Mouse (Mus musculus): Measurements from ENCODE around the gene March6. TPM values are rescaled to one million over a fixed set of nuclear protein-coding genes. Genes with fewer than 3 reads are reported as not detected.
A peak's percentile ranks its signal among the peaks of the same experiment; 100 is the strongest.

March6 gene
- polyA plus RNA-seq, 1 experiment from 2014 or later: 61.0 TPM

DNA sequence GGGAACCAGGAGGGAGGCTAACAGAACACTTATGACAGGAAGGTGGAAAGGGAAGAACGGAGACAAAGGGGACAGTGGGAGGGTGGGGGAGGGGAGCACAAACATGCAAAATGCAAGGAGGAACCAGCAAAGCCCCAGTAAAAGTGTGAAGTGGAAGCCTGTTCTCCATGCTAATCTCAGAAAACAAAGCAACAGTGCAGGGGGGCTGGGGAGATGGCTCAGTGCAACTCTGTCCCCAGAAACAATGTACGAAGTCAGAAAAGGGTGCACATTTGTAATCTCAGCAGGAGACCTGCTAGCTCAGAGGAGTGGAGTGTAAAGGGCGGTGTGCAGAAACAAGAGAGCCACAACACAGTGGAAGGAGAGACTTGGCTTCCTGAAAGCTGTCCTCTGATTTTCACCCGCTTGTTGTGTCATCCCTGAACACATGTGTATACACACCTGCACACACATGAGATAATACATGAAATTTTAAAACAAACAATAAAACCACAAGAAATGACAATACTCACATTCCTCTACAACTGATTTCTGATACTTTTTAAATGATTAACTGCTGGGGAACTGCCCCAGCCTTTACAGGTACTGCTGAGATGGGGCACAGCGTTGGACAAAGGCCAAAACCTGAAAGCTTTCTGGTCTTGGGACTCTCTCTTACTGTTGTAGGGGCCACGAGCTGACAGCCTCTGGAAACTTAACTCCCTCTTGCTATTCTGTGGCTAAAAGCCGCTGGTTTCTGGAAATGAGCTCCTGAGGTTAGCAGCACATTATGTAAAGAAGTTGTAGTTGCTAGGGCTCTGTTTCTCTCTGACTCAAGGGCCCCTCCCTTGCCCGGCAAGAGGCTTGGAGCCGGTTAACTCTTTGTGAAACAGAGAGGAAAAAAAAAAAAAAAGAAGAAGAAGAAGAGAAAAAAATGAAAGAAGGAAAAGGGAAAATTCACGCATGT is 11.4 kb upstream of the March6 start:
- ATAC-seq (peak; percentile 64), DNase-seq (ENCODE audit: low read depth, low spot score) (no peak)
- no peak for TF ChIP-seq CTCF (IDR thresholded peaks at IDR 0.05)
- H3K27me3 ChIP-seq: no peaks in the 10 kb centered on the region
- ChIA-PET POLR2A (no interaction called here), CTCF (no interaction called here)
- in situ Hi-C loops (cut with MboI; ENCODE audit: low pct_unique_long_range_greater_than_20kb): no loop called here

GRCm38 (mm10) chr15:31540513-31540802 is 9.6 kb upstream of the March6 start:
- no peak for ATAC-seq
- H3K27me3 ChIP-seq: no peaks in the 10 kb centered on the region
- ChIA-PET POLR2A (no interaction called here), CTCF (no interaction called here)
- in situ Hi-C loops (cut with MboI; ENCODE audit: low pct_unique_long_range_greater_than_20kb): no loop called here
- TF ChIP-seq CTCF (IDR thresholded peaks at IDR 0.05): no peak
- DNase-seq (ENCODE audit: low read depth, low spot score): no peak

GRCm38 (mm10) chr15:31539643-31540512 is 9.0 kb upstream of the March6 start:
- TF ChIP-seq CTCF (IDR thresholded peaks at IDR 0.05): no peak
- no peak for ATAC-seq
- ChIA-PET POLR2A (interaction anchor here (0.7 kb wide), 1 partner anchor 9 kb away, joined by 4 read pairs; the partner anchor contains the start of gene March6), CTCF (no interaction called here)
- no peak for DNase-seq (ENCODE audit: low read depth, low spot score)
- no peaks in the 10 kb centered on the region for H3K27me3 ChIP-seq
- in situ Hi-C loops (cut with MboI; ENCODE audit: low pct_unique_long_range_greater_than_20kb): no loop called here

- DNase-seq (ENCODE audit: low read depth, low spot score) (no peak), ATAC-seq (no peak)
- H3K27me3 ChIP-seq: no peaks in the 10 kb centered on the region
- in situ Hi-C loops (cut with MboI; ENCODE audit: low pct_unique_long_range_greater_than_20kb): no loop called here
- no peak for TF ChIP-seq CTCF (IDR thresholded peaks at IDR 0.05)
- POLR2A ChIA-PET: no interaction called here
- CTCF ChIA-PET: interaction anchor here (1.3 kb wide), 1 partner anchor 11 kb away, joined by 3 read pairs; no protein-coding TSS in a partner anchor
These were observed 7.5 kb upstream of the March6 start for GRCm38 (mm10) chr15:31538346-31538745.

DNA sequence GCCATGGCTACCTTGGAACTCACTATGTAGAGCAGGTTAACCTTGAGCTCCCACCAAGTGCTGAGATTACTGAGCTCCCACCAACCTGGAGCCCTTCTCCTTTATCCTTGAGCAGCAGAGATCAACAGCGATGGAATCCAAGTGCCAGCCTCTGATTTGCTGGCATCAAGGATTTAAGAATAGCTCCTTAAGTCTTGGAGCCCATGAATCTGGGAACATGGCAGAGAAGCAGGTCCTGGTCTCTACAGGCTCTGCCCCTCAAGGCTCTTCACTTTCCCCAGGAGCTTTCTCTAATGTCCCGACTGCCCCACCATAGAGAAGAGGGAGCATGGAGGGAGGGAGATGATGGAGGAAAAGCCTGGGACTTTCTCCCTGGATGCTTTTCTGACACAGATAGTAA is 6.9 kb upstream of the March6 start:
- no peak for ATAC-seq
- CTCF ChIA-PET: interaction anchor here (1.3 kb wide), 1 partner anchor 12 kb away, joined by 3 read pairs; no protein-coding TSS in a partner anchor
- in situ Hi-C loops (cut with MboI; ENCODE audit: low pct_unique_long_range_greater_than_20kb): no loop called here
- no peak for DNase-seq (ENCODE audit: low read depth, low spot score)
- no peak for TF ChIP-seq CTCF (IDR thresholded peaks at IDR 0.05)
- POLR2A ChIA-PET: no interaction called here
- H3K27me3 ChIP-seq: no peaks in the 10 kb centered on the region

DNA sequence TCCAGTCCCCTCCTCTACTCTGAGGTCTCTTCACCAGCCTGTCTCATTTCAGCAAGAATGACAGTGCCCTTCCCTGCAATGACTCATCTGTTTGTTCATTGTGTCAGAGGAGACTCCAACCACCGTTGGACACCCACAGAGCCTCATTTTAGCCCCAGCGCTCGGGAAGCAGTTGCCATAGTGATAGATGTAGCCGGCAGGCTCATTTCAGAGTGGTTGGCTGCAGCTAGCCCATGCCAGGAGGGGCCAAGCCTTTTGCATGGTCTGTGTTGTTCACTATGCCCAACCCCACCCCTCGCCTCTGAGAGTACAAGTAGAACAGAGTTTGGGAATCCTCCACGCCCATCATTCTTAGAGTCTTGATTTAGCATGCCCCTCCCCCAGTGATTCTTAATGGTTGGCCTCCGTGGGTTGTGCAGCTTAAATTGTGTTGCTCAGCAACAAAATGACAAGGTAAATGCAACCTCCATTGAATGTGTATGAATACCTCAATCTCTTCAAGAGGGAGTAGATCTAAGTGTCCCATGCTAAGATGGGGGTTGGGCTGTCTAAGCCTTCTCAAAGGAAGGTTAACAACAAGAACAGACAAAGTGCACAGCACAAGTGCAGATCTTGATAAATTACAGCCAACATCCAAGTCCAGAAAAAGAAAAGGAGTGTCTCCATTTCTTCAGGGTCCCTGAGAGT is 5.3 kb upstream of the March6 start:
- DNase-seq (ENCODE audit: low read depth, low spot score) (no peak), ATAC-seq (peak; percentile 61)
- ChIA-PET POLR2A (no interaction called here), CTCF (no interaction called here)
- in situ Hi-C loops (cut with MboI; ENCODE audit: low pct_unique_long_range_greater_than_20kb): no loop called here
- H3K27me3 ChIP-seq: no peaks in the 10 kb centered on the region
- TF ChIP-seq CTCF (IDR thresholded peaks at IDR 0.05): no peak

GRCm38 (mm10) chr15:31535259-31535855 is 4.5 kb upstream of the March6 start:
- no peak for TF ChIP-seq CTCF (IDR thresholded peaks at IDR 0.05)
- CTCF ChIA-PET: no interaction called here
- DNase-seq (ENCODE audit: low read depth, low spot score) (no peak), ATAC-seq (no peak)
- POLR2A ChIA-PET: no interaction called here
- in situ Hi-C loops (cut with MboI; ENCODE audit: low pct_unique_long_range_greater_than_20kb): no loop called here
- H3K27me3 ChIP-seq: no peaks in the 10 kb centered on the region

- ChIA-PET POLR2A (no interaction called here), CTCF (no interaction called here)
- in situ Hi-C loops (cut with MboI; ENCODE audit: low pct_unique_long_range_greater_than_20kb): no loop called here
- no peak for ATAC-seq
- DNase-seq (ENCODE audit: low read depth, low spot score): no peak
- no peak for TF ChIP-seq CTCF (IDR thresholded peaks at IDR 0.05)
- H3K27me3 ChIP-seq: no peaks in the 10 kb centered on the region
These were observed 3.8 kb upstream of the March6 start for GRCm38 (mm10) chr15:31534421-31535258.

DNA sequence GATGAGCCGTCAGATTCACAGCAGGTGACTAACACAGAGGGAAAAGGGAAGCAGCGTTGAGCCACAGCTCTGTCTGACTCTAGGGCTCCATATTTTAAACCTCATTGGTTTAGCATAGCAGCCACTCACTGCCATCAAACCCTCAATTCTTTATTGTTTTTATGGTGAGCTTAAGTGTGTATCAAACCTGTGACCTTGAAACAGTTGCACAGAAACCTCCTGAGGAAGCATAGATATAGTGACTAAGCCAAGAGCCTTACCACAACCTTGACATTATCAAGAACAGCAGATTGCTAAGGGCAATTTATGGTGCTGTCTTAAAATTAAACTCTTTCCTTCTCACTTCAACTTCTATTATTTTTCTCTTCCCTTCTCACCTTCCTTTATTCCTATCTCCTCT is 2.7 kb upstream of the March6 start:
- ATAC-seq (no peak), DNase-seq (ENCODE audit: low read depth, low spot score) (no peak)
- no peak for TF ChIP-seq CTCF (IDR thresholded peaks at IDR 0.05)
- in situ Hi-C loops (cut with MboI; ENCODE audit: low pct_unique_long_range_greater_than_20kb): no loop called here
- POLR2A ChIA-PET: interaction anchor here (0.6 kb wide), 1 partner anchor 30 kb away, joined by 4 read pairs; no protein-coding TSS in a partner anchor
- CTCF ChIA-PET: no interaction called here
- H3K27me3 ChIP-seq: no peaks in the 10 kb centered on the region

Measured in Patski (cell line).